Mouse (Mus musculus) macrophage (primary cell): ENCODE measurements around the gene Dact3. TPM values are rescaled to one million over a fixed set of nuclear protein-coding genes. Genes with fewer than 3 reads are reported as not detected.

Experiments
- H3K27ac ChIP-seq: fragments of 350-480 bp; formaldehyde crosslinking; 2 replicates; pipeline ENCODE4 v1.9.0; 2021
- H3K36me3 ChIP-seq: fragments of 350-480 bp; formaldehyde crosslinking; 2 replicates; pipeline ENCODE4 v1.9.0; 2021; ENCODE audit errors: inconsistent target
- H3K4me3 ChIP-seq: fragments of 350-480 bp; formaldehyde crosslinking; 2 replicates; pipeline ENCODE4 v1.9.0; 2021; ENCODE audit errors: inconsistent target
- H3K79me2 ChIP-seq: fragments of 350-480 bp; formaldehyde crosslinking; 2 replicates; pipeline ENCODE4 v1.9.0; 2021; ENCODE audit errors: inconsistent target
- WGBS: methylation state at CpG from one replicate; pipeline ENCODE4 v1.1.7; 2026; ENCODE audit warnings: inconsistent platforms; ENCODE audit not compliant: missing documents; 5-methylcytosine and 5-hydroxymethylcytosine counted together
- polyA plus RNA-seq: library from polyadenylated mRNA; stranded (reverse); fragments of 250-400 nt; gene quantifications from 3 replicates; pipeline ENCODE4 v1.2.4, GENCODE M21; 2018; ENCODE audit warnings: inconsistent platforms

The Dact3 gene
- polyA plus RNA-seq, 1 experiment from 2014 or later = 0.32 TPM

DNA sequence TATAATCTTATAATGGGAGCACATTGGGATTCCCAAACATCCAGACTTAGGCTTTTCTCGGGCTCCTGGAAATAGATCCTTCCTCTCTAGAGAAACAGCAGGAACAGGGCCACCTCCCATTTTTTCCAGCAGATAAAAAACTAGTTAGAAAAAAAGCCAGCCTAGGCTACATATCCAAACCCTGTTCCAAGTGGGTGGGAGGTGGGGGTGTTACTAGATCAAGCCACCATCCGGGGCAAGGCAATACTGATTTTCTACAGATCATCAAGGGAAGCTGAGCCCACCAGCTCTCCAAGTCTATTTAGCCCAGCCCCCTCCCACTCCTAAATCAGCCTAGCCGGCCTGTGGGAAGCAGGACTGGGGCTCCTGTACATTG is 30.4 kb upstream of the Dact3 start:
- Histone ChIP-seq H3K79me2 (no peaks in the 10 kb centered on the region), H3K4me3 (peak overlapping the region; percentile 38), H3K36me3 (peaks cover 6% of the 10 kb centered on the region; the same call in 1 of the 2 replicates), H3K27ac (0 out of 2 replicates have a peak overlapping the region, but pooled peaks have one; percentile 5)
- WGBS = 39% methylated on average over 3 of the region's 3 CpGs

- peaks cover 2% of the 10 kb centered on the region; the same call in 1 of the 2 replicates for H3K36me3 ChIP-seq
- H3K27ac ChIP-seq = 0 out of 2 replicates have a peak overlapping the region, but pooled peaks have one; percentile 5
- WGBS = 28% methylated on average over 14 of the region's 14 CpGs
- no peaks in the 10 kb centered on the region for H3K79me2 ChIP-seq
- peak overlapping the region; percentile 38 for H3K4me3 ChIP-seq
Observed at GRCm38 (mm10) chr7:16845072-16845819, 29.9 kb upstream of the Dact3 start.

DNA sequence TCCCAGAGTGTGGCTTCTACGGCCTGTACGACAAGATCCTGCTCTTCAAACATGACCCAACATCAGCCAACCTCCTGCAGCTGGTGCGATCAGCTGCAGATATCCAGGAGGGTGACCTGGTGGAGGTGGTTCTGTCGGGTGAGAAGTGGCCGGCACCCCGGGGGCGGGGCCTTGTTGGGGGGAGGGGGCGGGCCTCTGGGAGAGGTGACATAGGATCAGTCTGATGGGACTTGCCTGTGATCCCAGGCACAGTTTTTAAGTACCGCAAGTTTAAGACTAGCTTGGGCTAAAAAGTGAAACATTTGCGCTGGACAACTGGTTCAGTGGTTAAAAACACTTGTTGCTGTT is 29.3 kb upstream of the Dact3 start:
- Histone ChIP-seq H3K36me3 (no peaks in the 10 kb centered on the region; the same call in 1 of the 2 replicates), H3K27ac (no peak overlapping the region)
- WGBS = 45% methylated on average over 10 of the region's 10 CpGs

GRCm38 (mm10) chr7:16846775-16847174 is 28.3 kb upstream of the Dact3 start:
- Histone ChIP-seq H3K79me2 (no peaks in the 10 kb centered on the region), H3K27ac (no peak overlapping the region), H3K4me3 (no peak overlapping the region), H3K36me3 (no peaks in the 10 kb centered on the region; the same call in 1 of the 2 replicates)
- WGBS = 94% methylated on average over 5 of the region's 5 CpGs

More for the DNA sequence above, 29.3 kb upstream of the Dact3 start:
- peak overlapping the region; percentile 38; the same call in 1 of the 2 replicates for H3K4me3 ChIP-seq
- H3K79me2 ChIP-seq = no peaks in the 10 kb centered on the region

GRCm38 (mm10) chr7:16847507-16847906 is 27.6 kb upstream of the Dact3 start:
- Histone ChIP-seq H3K79me2 (no peaks in the 10 kb centered on the region), H3K36me3 (no peaks in the 10 kb centered on the region; the same call in 1 of the 2 replicates), H3K4me3 (no peak overlapping the region), H3K27ac (no peak overlapping the region)
- 94% methylated on average over 16 of the region's 19 CpGs for WGBS

GRCm38 (mm10) chr7:16848579-16848978 is 26.5 kb upstream of the Dact3 start:
- Histone ChIP-seq H3K4me3 (no peak overlapping the region), H3K36me3 (peaks cover 8% of the 10 kb centered on the region; the same call in 1 of the 2 replicates), H3K79me2 (no peaks in the 10 kb centered on the region), H3K27ac (no peak overlapping the region)
- 64% methylated on average over 12 of the region's 17 CpGs for WGBS

DNA sequence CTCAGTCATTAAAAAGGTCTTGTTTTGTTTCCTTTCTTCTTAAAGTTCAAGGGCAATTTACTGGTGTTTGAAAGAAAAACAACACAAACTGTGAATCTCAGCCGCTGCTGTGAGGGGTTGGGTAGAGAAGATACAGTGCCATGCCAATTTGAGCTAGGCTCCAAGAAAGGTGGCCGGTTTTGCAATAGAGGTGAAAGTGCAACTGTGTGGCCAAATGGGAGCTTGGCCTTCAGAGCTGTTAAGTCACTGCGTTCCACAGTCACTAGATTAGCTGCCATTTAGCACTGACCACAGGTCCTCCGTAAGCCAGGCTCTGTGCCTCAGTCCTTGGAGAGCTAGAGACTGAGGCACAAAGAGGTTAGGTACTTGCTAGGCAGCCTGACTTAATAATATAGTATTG is 23.5 kb upstream of the Dact3 start:
- H3K4me3 ChIP-seq = no peak overlapping the region
- peaks cover 31% of the 10 kb centered on the region for H3K36me3 ChIP-seq
- H3K79me2 ChIP-seq = no peaks in the 10 kb centered on the region
- H3K27ac ChIP-seq = no peak overlapping the region
- whole genome bisulfite sequencing = 96% methylated on average over 4 of the region's 4 CpGs

DNA sequence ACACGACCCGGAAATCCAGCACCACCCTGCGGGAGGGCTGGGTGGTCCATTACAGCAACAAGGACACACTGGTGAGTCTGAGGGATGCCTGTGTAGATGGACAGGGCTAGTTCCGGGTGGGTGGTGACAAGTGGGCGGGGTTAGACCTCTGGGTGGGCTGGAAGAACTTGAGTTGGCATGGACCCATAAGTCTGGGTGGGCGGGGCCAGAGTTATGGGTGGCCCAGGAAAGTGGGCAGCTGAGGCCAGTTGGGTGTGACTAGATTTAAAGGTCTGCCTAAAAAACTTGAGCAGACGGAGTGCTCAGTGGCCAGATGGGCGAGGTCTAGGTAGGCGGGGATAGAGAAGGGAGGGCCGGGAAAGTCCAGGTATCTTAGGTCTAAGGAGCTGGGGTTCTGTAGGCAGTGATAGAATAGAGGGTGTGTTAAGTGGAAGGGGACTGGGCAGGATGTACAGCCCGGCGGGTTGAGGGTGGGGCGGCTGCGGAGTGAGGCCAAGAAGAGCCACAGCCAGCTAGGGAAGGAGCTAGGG is 21.8 kb upstream of the Dact3 start:
- Histone ChIP-seq H3K36me3 (peaks cover 35% of the 10 kb centered on the region), H3K4me3 (no peak overlapping the region), H3K79me2 (no peaks in the 10 kb centered on the region), H3K27ac (no peak overlapping the region)
- 93% methylated on average over 14 of the region's 14 CpGs for WGBS

GRCm38 (mm10) chr7:16858336-16858735 is 16.8 kb upstream of the Dact3 start:
- Histone ChIP-seq H3K36me3 (peaks cover 28% of the 10 kb centered on the region), H3K79me2 (no peaks in the 10 kb centered on the region), H3K27ac (no peak overlapping the region), H3K4me3 (no peak overlapping the region)
- WGBS = 53% methylated on average over 15 of the region's 17 CpGs

GRCm38 (mm10) chr7:16859902-16860651 is 15.0 kb upstream of the Dact3 start:
- peaks cover 18% of the 10 kb centered on the region for H3K36me3 ChIP-seq
- WGBS = 55% methylated on average over 5 of the region's 5 CpGs
- no peak overlapping the region for H3K4me3 ChIP-seq
- H3K27ac ChIP-seq = no peak overlapping the region
- H3K79me2 ChIP-seq = no peaks in the 10 kb centered on the region

DNA sequence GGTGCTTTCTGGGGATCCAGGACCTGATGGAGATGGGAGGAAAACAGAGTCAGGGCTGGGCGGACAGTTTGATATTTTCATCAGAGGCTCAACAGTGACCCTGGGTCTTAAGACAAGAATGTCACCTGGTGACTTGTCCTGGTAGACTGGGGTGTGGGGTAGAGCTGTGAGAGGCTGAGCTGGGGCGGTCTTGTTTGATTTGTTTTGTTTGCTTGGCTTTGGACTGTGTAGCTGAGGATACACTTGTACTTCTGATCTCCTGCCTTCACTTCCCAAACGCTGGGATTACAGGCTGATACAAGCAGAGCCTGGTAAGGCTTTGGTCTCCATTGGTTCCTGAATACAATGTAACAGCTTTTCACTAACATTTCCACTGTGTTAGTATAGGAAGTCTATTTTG is 7.6 kb upstream of the Dact3 start:
- 90% methylated on average over 3 of the region's 3 CpGs for WGBS
- Histone ChIP-seq H3K27ac (no peak overlapping the region), H3K79me2 (no peaks in the 10 kb centered on the region), H3K4me3 (no peak overlapping the region), H3K36me3 (peaks cover 8% of the 10 kb centered on the region; the same call in 1 of the 2 replicates)

DNA sequence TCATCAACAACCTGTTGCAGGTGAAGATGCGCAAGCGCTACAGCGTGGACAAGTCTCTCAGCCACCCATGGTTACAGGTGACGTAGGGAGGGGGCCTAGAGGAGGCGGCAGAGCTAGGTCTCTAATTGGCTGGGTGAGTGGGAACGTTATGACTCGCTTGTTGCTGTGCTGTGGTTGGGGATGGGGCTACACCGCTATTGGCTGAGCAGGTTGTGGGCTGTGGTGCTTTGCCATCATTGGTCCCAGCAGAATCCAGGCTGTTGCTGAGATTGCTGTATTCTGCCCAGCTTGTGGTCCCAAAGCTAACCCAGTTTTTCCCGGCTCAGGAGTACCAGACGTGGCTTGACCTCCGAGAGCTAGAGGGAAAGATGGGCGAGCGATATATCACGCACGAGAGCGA is 5.6 kb upstream of the Dact3 start:
- Histone ChIP-seq H3K79me2 (no peaks in the 10 kb centered on the region), H3K4me3 (no peak overlapping the region), H3K27ac (no peak overlapping the region), H3K36me3 (peaks cover 8% of the 10 kb centered on the region; the same call in 1 of the 2 replicates)
- 96% methylated on average over 16 of the region's 16 CpGs for WGBS

GRCm38 (mm10) chr7:16871600-16871999 is 3.5 kb upstream of the Dact3 start:
- Histone ChIP-seq H3K79me2 (no peaks in the 10 kb centered on the region), H3K4me3 (no peak overlapping the region), H3K36me3 (0 out of 2 replicates have a peak, but pooled peaks cover 8% of the 10 kb centered on the region), H3K27ac (no peak overlapping the region)
- 88% methylated on average over 10 of the region's 10 CpGs for WGBS

GRCm38 (mm10) chr7:16872478-16872877 is 2.6 kb upstream of the Dact3 start:
- Histone ChIP-seq H3K79me2 (no peaks in the 10 kb centered on the region), H3K4me3 (no peak overlapping the region), H3K27ac (no peak overlapping the region), H3K36me3 (0 out of 2 replicates have a peak, but pooled peaks cover 8% of the 10 kb centered on the region)
- WGBS = 95% methylated on average over 9 of the region's 9 CpGs

- H3K36me3 ChIP-seq = 0 out of 2 replicates have a peak, but pooled peaks cover 8% of the 10 kb centered on the region
- 91% methylated on average over 4 of the region's 4 CpGs for WGBS
- H3K27ac ChIP-seq = no peak overlapping the region
- H3K4me3 ChIP-seq = no peak overlapping the region
- no peaks in the 10 kb centered on the region for H3K79me2 ChIP-seq
Observed at GRCm38 (mm10) chr7:16873392-16873791, 1.7 kb upstream of the Dact3 start.
